Mouse (Mus musculus): ENCODE results near the gene Olfr698. TPM values are rescaled to one million over a fixed set of nuclear protein-coding genes. Genes with fewer than 3 reads are reported as not detected.
"Not testable (repeated sequence)": the region's sequence is repeated elsewhere in the genome, so short reads cannot be mapped to it uniquely, and the experiment has no call there.

The Olfr698 gene
- polyA plus RNA-seq, 1 experiment from 2014 or later: not detected

DNA sequence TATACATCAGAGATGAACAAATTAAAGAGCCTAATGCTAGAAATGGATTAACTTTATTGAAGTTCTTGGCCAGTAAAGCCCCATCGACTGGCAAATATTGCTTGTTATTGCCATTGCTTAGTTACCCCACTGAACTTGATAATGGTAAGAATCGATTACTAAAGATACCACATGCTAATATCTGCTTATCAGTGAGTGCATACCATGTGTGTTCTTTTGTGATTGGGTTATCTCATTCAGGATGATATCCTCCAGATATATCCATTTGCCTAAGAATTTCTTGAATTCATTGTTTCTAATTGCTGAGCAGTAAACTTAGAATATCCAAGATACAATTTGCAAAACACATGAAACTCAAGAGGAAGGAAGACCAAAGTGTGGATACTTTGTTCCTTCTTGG is 29.5 kb downstream of the Olfr698 start:
- H3K4me2 ChIP-seq; ATAC-seq (replicated peaks; ENCODE audit: low FRiP score); H3K9ac ChIP-seq (ENCODE audit: low read depth, low read length); H3K27me3 ChIP-seq (replicated peaks; ENCODE audit: control insufficient read depth, insufficient read depth, low read length); H3K27ac ChIP-seq (ENCODE audit: low read depth, low read length); H3K36me3 ChIP-seq (ENCODE audit: control insufficient read depth, insufficient read depth, low read length); H3K9me3 ChIP-seq (ENCODE audit: control insufficient read depth, low read length); H3K4me1 ChIP-seq (replicated peaks; ENCODE audit: control insufficient read depth, insufficient read depth, low read length); DNase-seq (ENCODE audit: low spot score); H3K4me3 ChIP-seq (ENCODE audit: low read depth, low read length): not testable (repeated sequence)
- 73% methylated on average over 2 of the region's 2 CpGs for WGBS

GRCm38 (mm10) chr7:106716296-106716695 is 38.9 kb downstream of the Olfr698 start, which contains the start of gene Olfr695:
Olfr695 (minus strand) TSS chr7:106716396.
- H3K36me3 ChIP-seq (ENCODE audit: control insufficient read depth, insufficient read depth, low read length): no peaks in the 10 kb centered on the region
- no peak for ATAC-seq (replicated peaks; ENCODE audit: low FRiP score)
- no peaks in the 10 kb centered on the region for H3K9me3 ChIP-seq (ENCODE audit: control insufficient read depth, low read length)
- H3K27ac ChIP-seq (ENCODE audit: low read depth, low read length): no peak within 1 kb of the TSS
- no peak within 1 kb of the TSS for H3K4me3 ChIP-seq (ENCODE audit: low read depth, low read length)
- no peaks in the 10 kb centered on the region for H3K4me1 ChIP-seq (replicated peaks; ENCODE audit: control insufficient read depth, insufficient read depth, low read length)
- H3K4me2 ChIP-seq: no peak within 1 kb of the TSS
- H3K9ac ChIP-seq (ENCODE audit: low read depth, low read length): no peak within 1 kb of the TSS
- no peaks in the 10 kb centered on the region for H3K27me3 ChIP-seq (replicated peaks; ENCODE audit: control insufficient read depth, insufficient read depth, low read length)
- no peak for DNase-seq (ENCODE audit: low spot score)

DNA sequence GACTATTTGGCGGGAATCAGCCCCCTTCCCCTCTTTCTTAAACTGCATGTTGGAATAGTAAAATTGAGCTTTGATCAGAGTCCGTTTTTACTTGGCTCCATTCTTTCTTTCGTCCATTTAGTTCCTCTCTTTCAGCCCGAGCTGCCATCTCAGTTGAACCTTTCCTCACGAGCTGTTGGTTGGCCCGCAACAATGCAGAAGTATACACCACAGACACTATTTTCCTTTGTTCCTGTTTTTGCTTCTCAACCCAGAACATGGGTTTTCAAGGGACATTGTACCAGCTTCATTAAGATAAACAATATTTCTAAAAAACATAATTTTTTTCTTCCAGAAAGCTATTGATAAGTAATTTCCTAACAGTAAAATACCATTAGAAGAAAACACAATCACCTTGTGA is 43.7 kb downstream of the Olfr698 start:
- no peak overlapping the region for H3K9ac ChIP-seq (ENCODE audit: low read depth, low read length)
- no peaks in the 10 kb centered on the region for H3K9me3 ChIP-seq (ENCODE audit: control insufficient read depth, low read length)
- no peak overlapping the region for H3K4me2 ChIP-seq
- ATAC-seq (replicated peaks; ENCODE audit: low FRiP score): no peak
- 71% methylated on average over 6 of the region's 6 CpGs for WGBS
- no peak for DNase-seq (ENCODE audit: low spot score)
- H3K4me1 ChIP-seq (replicated peaks; ENCODE audit: control insufficient read depth, insufficient read depth, low read length): no peaks in the 10 kb centered on the region
- H3K27me3 ChIP-seq (replicated peaks; ENCODE audit: control insufficient read depth, insufficient read depth, low read length): no peaks in the 10 kb centered on the region
- H3K27ac ChIP-seq (ENCODE audit: low read depth, low read length): no peak overlapping the region
- H3K4me3 ChIP-seq (ENCODE audit: low read depth, low read length): no peak overlapping the region
- H3K36me3 ChIP-seq (ENCODE audit: control insufficient read depth, insufficient read depth, low read length): no peaks in the 10 kb centered on the region

GRCm38 (mm10) chr7:106707705-106708104 is 47.5 kb downstream of the Olfr698 start:
- not testable (repeated sequence) for H3K27me3 ChIP-seq (replicated peaks; ENCODE audit: control insufficient read depth, insufficient read depth, low read length); DNase-seq (ENCODE audit: low spot score); H3K4me2 ChIP-seq; H3K27ac ChIP-seq (ENCODE audit: low read depth, low read length); H3K9me3 ChIP-seq (ENCODE audit: control insufficient read depth, low read length); H3K4me1 ChIP-seq (replicated peaks; ENCODE audit: control insufficient read depth, insufficient read depth, low read length); H3K4me3 ChIP-seq (ENCODE audit: low read depth, low read length); H3K9ac ChIP-seq (ENCODE audit: low read depth, low read length); ATAC-seq (replicated peaks; ENCODE audit: low FRiP score); H3K36me3 ChIP-seq (ENCODE audit: control insufficient read depth, insufficient read depth, low read length)
- 84% methylated on average over 10 of the region's 10 CpGs for WGBS

Other genes starting within 250 kb of the Olfr698 start
- not detected in 2 replicates for gene Olfr693, start 74.8 kb downstream of the Olfr698 start, polyA plus RNA-seq (2014; fragmentation: Nextera tagmentation; extraction: Ambion mirVana)
- not detected in 2 replicates for gene Olfr694, start 63.6 kb downstream of the Olfr698 start, polyA plus RNA-seq (2014; fragmentation: Nextera tagmentation; extraction: Ambion mirVana)
- not detected in 2 replicates for gene Olfr695, start 39.0 kb downstream of the Olfr698 start, polyA plus RNA-seq (2014; fragmentation: Nextera tagmentation; extraction: Ambion mirVana)
- not detected in 2 replicates for gene Olfr697, start 13.0 kb downstream of the Olfr698 start, polyA plus RNA-seq (2014; fragmentation: Nextera tagmentation; extraction: Ambion mirVana)
- gene Olfr699, start 37.8 kb upstream of the Olfr698 start, polyA plus RNA-seq (2014; fragmentation: Nextera tagmentation; extraction: Ambion mirVana): not detected in 2 replicates
- gene Olfr700, start 53.4 kb upstream of the Olfr698 start, polyA plus RNA-seq (2014; fragmentation: Nextera tagmentation; extraction: Ambion mirVana): not detected in 2 replicates
- gene Olfr701, start 58.7 kb upstream of the Olfr698 start, polyA plus RNA-seq (2014; fragmentation: Nextera tagmentation; extraction: Ambion mirVana): not detected in 2 replicates
- gene Olfr702, start 78.5 kb upstream of the Olfr698 start, polyA plus RNA-seq (2014; fragmentation: Nextera tagmentation; extraction: Ambion mirVana): not detected in 2 replicates
- not detected in 2 replicates for gene Olfr703, start 88.0 kb upstream of the Olfr698 start, polyA plus RNA-seq (2014; fragmentation: Nextera tagmentation; extraction: Ambion mirVana)
- not detected in 2 replicates for gene Olfr704, start 107.8 kb upstream of the Olfr698 start, polyA plus RNA-seq (2014; fragmentation: Nextera tagmentation; extraction: Ambion mirVana)
- gene Olfr705, start 121.5 kb upstream of the Olfr698 start, polyA plus RNA-seq (2014; fragmentation: Nextera tagmentation; extraction: Ambion mirVana): not detected in 2 replicates
- gene Olfr706, start 132.8 kb upstream of the Olfr698 start, polyA plus RNA-seq (2014; fragmentation: Nextera tagmentation; extraction: Ambion mirVana): not detected in 2 replicates
- not detected in 2 replicates for gene Olfr707, start 145.8 kb upstream of the Olfr698 start, polyA plus RNA-seq (2014; fragmentation: Nextera tagmentation; extraction: Ambion mirVana)
- gene Olfr1532-ps1, start 152.6 kb upstream of the Olfr698 start, polyA plus RNA-seq (2014; fragmentation: Nextera tagmentation; extraction: Ambion mirVana): not detected in 2 replicates
- gene Olfr709-ps1, start 176.8 kb upstream of the Olfr698 start, polyA plus RNA-seq (2014; fragmentation: Nextera tagmentation; extraction: Ambion mirVana): not detected in 2 replicates
- gene Olfr710, start 192.9 kb upstream of the Olfr698 start, polyA plus RNA-seq (2014; fragmentation: Nextera tagmentation; extraction: Ambion mirVana): not detected in 2 replicates
- not detected in 2 replicates for gene Olfr6, start 208.5 kb upstream of the Olfr698 start, polyA plus RNA-seq (2014; fragmentation: Nextera tagmentation; extraction: Ambion mirVana)
- not detected in 2 replicates for gene Olfr711, start 220.1 kb upstream of the Olfr698 start, polyA plus RNA-seq (2014; fragmentation: Nextera tagmentation; extraction: Ambion mirVana)